Mouse (Mus musculus) midbrain, embryonic 10.5 days (tissue): ENCODE data around the gene Tmem143. TPM values are rescaled to one million over a fixed set of nuclear protein-coding genes. Genes with fewer than 3 reads are reported as not detected.
"Not testable (repeated sequence)": the region's sequence is repeated elsewhere in the genome, so short reads cannot be mapped to it uniquely, and the experiment has no call there.

ENCODE experiments used
- DNase-seq: peaks from one replicate; pipeline ENCODE4 v3.0.0-alpha.2; 2017; ENCODE audit warnings: low spot score
- H3K27ac ChIP-seq: fragments of 300-500 bp; sonication (generic); replicated peaks from 2 replicates; pipeline ENCODE4 v1.5.1; 2016; ENCODE audit warnings: mild to moderate bottlenecking
- H3K27me3 ChIP-seq: fragments of 300-500 bp; sonication (generic); 2 replicates; pipeline ENCODE4 v1.6.1; 2016; ENCODE audit warnings: low read depth, mild to moderate bottlenecking; ENCODE audit not compliant: poor library complexity, severe bottlenecking
- H3K36me3 ChIP-seq: fragments of 300-500 bp; sonication (generic); 2 replicates; pipeline ENCODE4 v1.6.1; 2016; ENCODE audit warnings: mild to moderate bottlenecking, moderate library complexity
- H3K4me1 ChIP-seq: fragments of 300-500 bp; sonication (generic); 2 replicates; pipeline ENCODE4 v1.6.1; 2016
- H3K4me3 ChIP-seq: fragments of 300-500 bp; sonication (generic); 2 replicates; pipeline ENCODE4 v1.5.1; 2016; ENCODE audit warnings: mild to moderate bottlenecking, moderate library complexity
- H3K9me3 ChIP-seq: fragments of 300-500 bp; sonication (generic); replicated peaks from 2 replicates; pipeline ENCODE4 v1.6.1; 2016; ENCODE audit warnings: mild to moderate bottlenecking
- WGBS: fragments of 180-500 bp; shearing (Covaris S2); methylation state at CpG from one replicate; pipeline ENCODE4 v1.1.7; 2016; 5-methylcytosine and 5-hydroxymethylcytosine counted together
- polyA plus RNA-seq: library from polyadenylated mRNA; unstranded; fragments of >200 nt; fragmentation: Nextera tagmentation; extraction: Ambion mirVana; gene quantifications from 2 replicates; pipeline ENCODE4 v1.2.1, GENCODE M21; 2016

Tmem143 gene
- polyA plus RNA-seq, 1 experiment from 2014 or later: 4.4 TPM

DNA sequence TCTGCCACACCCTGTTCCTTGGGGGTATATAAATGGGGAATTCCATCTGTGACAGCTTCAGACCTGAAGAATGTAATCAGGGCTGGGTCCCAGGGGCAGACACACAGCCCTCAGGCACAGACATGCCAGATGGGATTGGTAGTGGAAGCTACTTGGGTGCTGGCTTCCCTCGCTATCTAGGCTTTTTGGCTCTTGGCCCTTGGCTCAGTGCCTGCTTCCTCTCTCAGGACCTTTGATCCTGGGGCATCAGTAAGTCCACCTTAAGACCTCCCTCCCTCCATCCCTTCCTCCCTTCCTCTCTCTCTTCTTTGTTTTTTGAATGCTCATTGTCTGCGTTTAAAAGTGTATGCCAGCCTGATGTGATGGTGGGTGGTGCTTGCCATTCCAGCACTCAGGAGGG, 43.1 kb downstream of the Tmem143 start:
- 56% methylated on average over 2 of the region's 2 CpGs for WGBS
- H3K36me3 ChIP-seq: no peaks in the 10 kb centered on the region
- H3K27ac ChIP-seq: no peak overlapping the region
- no peaks in the 10 kb centered on the region for H3K27me3 ChIP-seq
- DNase-seq: no peak
- no peaks in the 10 kb centered on the region for H3K4me1 ChIP-seq
- no peak overlapping the region for H3K4me3 ChIP-seq
- no peaks in the 10 kb centered on the region for H3K9me3 ChIP-seq

- H3K27me3 ChIP-seq: no peaks in the 10 kb centered on the region
- no peaks in the 10 kb centered on the region for H3K36me3 ChIP-seq
- 86% methylated on average over 9 of the region's 9 CpGs for WGBS
- no peak overlapping the region for H3K27ac ChIP-seq
- DNase-seq: no peak
- no peak overlapping the region for H3K4me3 ChIP-seq
- no peaks in the 10 kb centered on the region for H3K9me3 ChIP-seq
- no peaks in the 10 kb centered on the region for H3K4me1 ChIP-seq
Measured at GRCm38 (mm10) chr7:45941986-45942385, 45.2 kb downstream of the Tmem143 start.

DNA sequence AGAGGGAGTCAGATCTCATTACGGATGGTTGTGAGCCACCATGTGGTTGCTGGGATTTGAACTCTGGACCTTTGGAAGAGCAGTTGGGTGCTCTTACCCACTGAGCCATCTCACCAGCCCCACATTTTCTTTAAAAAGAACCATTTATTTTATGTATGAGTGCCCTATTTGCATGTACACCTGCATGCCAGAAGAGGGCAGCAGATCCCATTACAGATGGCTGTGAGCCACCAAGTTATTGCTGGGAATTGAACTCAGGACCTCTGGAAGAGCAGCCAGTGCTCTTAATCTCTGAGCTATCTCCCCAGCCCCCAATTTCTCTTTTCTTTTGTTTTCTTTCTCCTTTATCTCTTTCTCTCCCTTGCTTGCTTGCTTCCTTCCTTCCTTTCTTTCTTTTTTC, 46.5 kb downstream of the Tmem143 start:
- not testable (repeated sequence) for DNase-seq, H3K27me3 ChIP-seq, H3K36me3 ChIP-seq, H3K4me3 ChIP-seq, H3K9me3 ChIP-seq, H3K27ac ChIP-seq, H3K4me1 ChIP-seq
- WGBS: 70% methylated on average over 1 of the region's 1 CpGs

- no peaks in the 10 kb centered on the region; the same call in 1 of the 2 replicates for H3K9me3 ChIP-seq
- H3K4me3 ChIP-seq: no peak overlapping the region
- H3K36me3 ChIP-seq: no peaks in the 10 kb centered on the region
- no peaks in the 10 kb centered on the region for H3K4me1 ChIP-seq
- no peaks in the 10 kb centered on the region for H3K27me3 ChIP-seq
- 84% methylated on average over 4 of the region's 4 CpGs for WGBS
- DNase-seq: no peak
- H3K27ac ChIP-seq: no peak overlapping the region
Measured at GRCm38 (mm10) chr7:45949061-45949460, 52.3 kb downstream of the Tmem143 start.

- WGBS: 80% methylated on average over 4 of the region's 4 CpGs
Measured at GRCm38 (mm10) chr7:45956611-45957010, 59.9 kb downstream of the Tmem143 start.

More at GRCm38 (mm10) chr7:45956611-45957010, 59.9 kb downstream of the Tmem143 start:
- no peaks in the 10 kb centered on the region for H3K36me3 ChIP-seq
- H3K4me3 ChIP-seq: no peak overlapping the region
- no peaks in the 10 kb centered on the region for H3K27me3 ChIP-seq
- no peaks in the 10 kb centered on the region for H3K4me1 ChIP-seq
- H3K27ac ChIP-seq: no peak overlapping the region
- H3K9me3 ChIP-seq: no peaks in the 10 kb centered on the region; the same call in 1 of the 2 replicates
- DNase-seq: no peak

Other genes with a start within 250 kb of the Tmem143 start
- 0.05 TPM in 1 of 2 replicates, not detected in the other for gene Fut2, start 230.5 kb upstream of the Tmem143 start, polyA plus RNA-seq
- gene Ntn5, start 212.9 kb upstream of the Tmem143 start, polyA plus RNA-seq: 0.46 and 0.48 TPM in 2 replicates
- gene Sec1, start 202.5 kb upstream of the Tmem143 start, polyA plus RNA-seq: 0.32 and 0.34 TPM in 2 replicates
- 4.6 and 4.9 TPM in 2 replicates for gene Car11, start 197.1 kb upstream of the Tmem143 start, polyA plus RNA-seq
- 2.1 and 2.9 TPM in 2 replicates for gene Dbp, start 191.9 kb upstream of the Tmem143 start, polyA plus RNA-seq
- gene Rpl18, start 181.5 kb upstream of the Tmem143 start, polyA plus RNA-seq: 965 and 1,116 TPM in 2 replicates
- gene Sphk2, start 178.9 kb upstream of the Tmem143 start, polyA plus RNA-seq: 32.3 and 32.8 TPM in 2 replicates
- 1.7 and 2.0 TPM in 2 replicates for gene Fam83e, start 175.7 kb upstream of the Tmem143 start, polyA plus RNA-seq
- not detected in 2 replicates for gene Spaca4, start 171.1 kb upstream of the Tmem143 start, polyA plus RNA-seq
- gene Lmtk3, start 113.2 kb upstream of the Tmem143 start, polyA plus RNA-seq: 2.3 and 3.3 TPM in 2 replicates
- gene Sult2b1, start 112.3 kb upstream of the Tmem143 start, polyA plus RNA-seq: 1.1 and 1.5 TPM in 2 replicates
- gene Cyth2, start 82.4 kb upstream of the Tmem143 start, polyA plus RNA-seq: 153 and 183 TPM in 2 replicates
- 0.65 and 0.72 TPM in 2 replicates for gene Kcnj14, start 72.2 kb upstream of the Tmem143 start, polyA plus RNA-seq
- gene Grwd1, start 66.0 kb upstream of the Tmem143 start, polyA plus RNA-seq: 95.8 and 119 TPM in 2 replicates
- 36.1 and 39.0 TPM in 2 replicates for gene Kdelr1, start 24.2 kb upstream of the Tmem143 start, polyA plus RNA-seq
- 0.16 and 0.34 TPM in 2 replicates for gene Grin2d, start 18.6 kb upstream of the Tmem143 start, polyA plus RNA-seq
- 1.5 and 1.7 TPM in 2 replicates for gene Syngr4, start 227 bp upstream of the Tmem143 start, polyA plus RNA-seq
- 17.7 and 28.2 TPM in 2 replicates for gene Emp3, start 24.5 kb downstream of the Tmem143 start, polyA plus RNA-seq
- gene Ccdc114, start 27.1 kb downstream of the Tmem143 start, polyA plus RNA-seq: 4.8 and 5.3 TPM in 2 replicates
- gene Abcc6, start 133.4 kb downstream of the Tmem143 start, polyA plus RNA-seq: 0.12 and 0.17 TPM in 2 replicates
- gene Nomo1, start 136.8 kb downstream of the Tmem143 start, polyA plus RNA-seq: 29.9 and 31.0 TPM in 2 replicates
- gene Kcnj11, start 203.8 kb downstream of the Tmem143 start, polyA plus RNA-seq: 0.12 and 0.19 TPM in 2 replicates